Mouse (Mus musculus): ENCODE measurements at regions not wholly inside any gene's neighbourhood (a gene's known extent, or its start where the extent isn't known, plus 50 kb on each side); places are given as distances from the start of the nearest gene placed in this dataset.

- no peak overlapping the region for H3K4me3 ChIP-seq (ENCODE audit: insufficient read depth, poor library complexity, severe bottlenecking)
- H3K79me3 ChIP-seq (ENCODE audit: low read depth): no peaks in the 10 kb centered on the region
- H3ac ChIP-seq (ENCODE audit: control insufficient read depth, insufficient read length, low read depth): no peak overlapping the region
- no peak for TF ChIP-seq MAX (IDR thresholded peaks at IDR 0.05)
- TF ChIP-seq MYOG (IDR thresholded peaks at IDR 0.05; ENCODE audit: control insufficient read depth, extremely low read depth, insufficient read length): no peak
- TF ChIP-seq FOSL1 (IDR thresholded peaks at IDR 0.05; ENCODE audit: insufficient read depth, low read length, poor library complexity, severe bottlenecking): no peak
- TF ChIP-seq CTCF (IDR thresholded peaks at IDR 0.05; ENCODE audit: control insufficient read depth, insufficient read depth, insufficient read length): no peak
- H3K27me3 ChIP-seq (ENCODE audit: control insufficient read depth, insufficient read depth, insufficient read length): no peaks in the 10 kb centered on the region
- H3K79me2 ChIP-seq (ENCODE audit: control insufficient read depth, insufficient read depth): no peaks in the 10 kb centered on the region
- H3K36me3 ChIP-seq (ENCODE audit: control insufficient read depth, insufficient read depth): no peaks in the 10 kb centered on the region
These were observed 263.9 kb upstream of the Nr4a3 start for GRCm38 (mm10) chr4:47781039-47781438.

- no peaks in the 10 kb centered on the region for H3K36me3 ChIP-seq (ENCODE audit: control insufficient read depth, insufficient read depth)
- H3K27me3 ChIP-seq (ENCODE audit: control insufficient read depth, insufficient read depth, insufficient read length): no peaks in the 10 kb centered on the region
- TF ChIP-seq CTCF (IDR thresholded peaks at IDR 0.05; ENCODE audit: control insufficient read depth, insufficient read depth, insufficient read length) (no peak), CEBPB (IDR thresholded peaks at IDR 0.05; ENCODE audit: low read depth) (no peak), MYOG (IDR thresholded peaks at IDR 0.05; ENCODE audit: control insufficient read depth, extremely low read depth, insufficient read length) (no peak), FOSL1 (IDR thresholded peaks at IDR 0.05; ENCODE audit: insufficient read depth, low read length, poor library complexity, severe bottlenecking) (no peak), MYOD1 (IDR thresholded peaks at IDR 0.05; ENCODE audit: control insufficient read depth, insufficient read length, low read depth) (no peak), USF1 (IDR thresholded peaks at IDR 0.05; ENCODE audit: low read depth) (no peak), MAX (IDR thresholded peaks at IDR 0.05) (no peak)
- no peak overlapping the region for H3ac ChIP-seq (ENCODE audit: control insufficient read depth, insufficient read length, low read depth)
- H3K4me3 ChIP-seq (ENCODE audit: insufficient read depth, poor library complexity, severe bottlenecking): no peak overlapping the region
- H3K79me2 ChIP-seq (ENCODE audit: control insufficient read depth, insufficient read depth): no peaks in the 10 kb centered on the region
- no peaks in the 10 kb centered on the region for H3K79me3 ChIP-seq (ENCODE audit: low read depth)
These were observed 248.0 kb upstream of the Nr4a3 start for GRCm38 (mm10) chr4:47796977-47797376.

- H3K79me3 ChIP-seq (ENCODE audit: low read depth): no peaks in the 10 kb centered on the region
- no peaks in the 10 kb centered on the region for H3K79me2 ChIP-seq (ENCODE audit: control insufficient read depth, insufficient read depth)
- no peak for TF ChIP-seq CTCF (IDR thresholded peaks at IDR 0.05; ENCODE audit: control insufficient read depth, insufficient read depth, insufficient read length)
- no peak for TF ChIP-seq CEBPB (IDR thresholded peaks at IDR 0.05; ENCODE audit: low read depth)
- TF ChIP-seq FOSL1 (IDR thresholded peaks at IDR 0.05; ENCODE audit: insufficient read depth, low read length, poor library complexity, severe bottlenecking): no peak
- no peak for TF ChIP-seq USF1 (IDR thresholded peaks at IDR 0.05; ENCODE audit: low read depth)
- TF ChIP-seq MYOD1 (IDR thresholded peaks at IDR 0.05; ENCODE audit: control insufficient read depth, insufficient read length, low read depth): no peak
- TF ChIP-seq MYOG (IDR thresholded peaks at IDR 0.05; ENCODE audit: control insufficient read depth, extremely low read depth, insufficient read length): no peak
- TF ChIP-seq MAX (IDR thresholded peaks at IDR 0.05): no peak
- H3K36me3 ChIP-seq (ENCODE audit: control insufficient read depth, insufficient read depth): no peaks in the 10 kb centered on the region
- no peak overlapping the region for H3K4me3 ChIP-seq (ENCODE audit: insufficient read depth, poor library complexity, severe bottlenecking)
- H3ac ChIP-seq (ENCODE audit: control insufficient read depth, insufficient read length, low read depth): no peak overlapping the region
- H3K27me3 ChIP-seq (ENCODE audit: control insufficient read depth, insufficient read depth, insufficient read length): no peaks in the 10 kb centered on the region
These were observed 245.8 kb upstream of the Nr4a3 start for GRCm38 (mm10) chr4:47799165-47799564.

GRCm38 (mm10) chr4:47803111-47803510, 241.8 kb upstream of the Nr4a3 start:
- no peak overlapping the region for H3K4me3 ChIP-seq (ENCODE audit: insufficient read depth, poor library complexity, severe bottlenecking)
- no peak for TF ChIP-seq CTCF (IDR thresholded peaks at IDR 0.05; ENCODE audit: control insufficient read depth, insufficient read depth, insufficient read length)
- H3K27me3 ChIP-seq (ENCODE audit: control insufficient read depth, insufficient read depth, insufficient read length): no peaks in the 10 kb centered on the region
- H3K79me3 ChIP-seq (ENCODE audit: low read depth): no peaks in the 10 kb centered on the region
- no peaks in the 10 kb centered on the region for H3K79me2 ChIP-seq (ENCODE audit: control insufficient read depth, insufficient read depth)
- no peak overlapping the region for H3ac ChIP-seq (ENCODE audit: control insufficient read depth, insufficient read length, low read depth)
- no peaks in the 10 kb centered on the region for H3K36me3 ChIP-seq (ENCODE audit: control insufficient read depth, insufficient read depth)

- Histone ChIP-seq H3K4me3 (ENCODE audit: insufficient read depth, poor library complexity, severe bottlenecking) (no peak overlapping the region), H3K79me2 (ENCODE audit: control insufficient read depth, insufficient read depth) (no peaks in the 10 kb centered on the region), H3K79me3 (ENCODE audit: low read depth) (no peaks in the 10 kb centered on the region), H3K36me3 (ENCODE audit: control insufficient read depth, insufficient read depth) (no peaks in the 10 kb centered on the region), H3K27me3 (ENCODE audit: control insufficient read depth, insufficient read depth, insufficient read length) (no peaks in the 10 kb centered on the region), H3ac (ENCODE audit: control insufficient read depth, insufficient read length, low read depth) (no peak overlapping the region)
- TF ChIP-seq FOSL1 (IDR thresholded peaks at IDR 0.05; ENCODE audit: insufficient read depth, low read length, poor library complexity, severe bottlenecking) (no peak), MAX (IDR thresholded peaks at IDR 0.05) (no peak), CTCF (IDR thresholded peaks at IDR 0.05; ENCODE audit: control insufficient read depth, insufficient read depth, insufficient read length) (no peak), USF1 (IDR thresholded peaks at IDR 0.05; ENCODE audit: low read depth) (no peak), MYOD1 (IDR thresholded peaks at IDR 0.05; ENCODE audit: control insufficient read depth, insufficient read length, low read depth) (no peak), CEBPB (IDR thresholded peaks at IDR 0.05; ENCODE audit: low read depth) (no peak), MYOG (IDR thresholded peaks at IDR 0.05; ENCODE audit: control insufficient read depth, extremely low read depth, insufficient read length) (no peak)
These were observed 237.1 kb upstream of the Nr4a3 start for GRCm38 (mm10) chr4:47807877-47808276.

- Histone ChIP-seq H3K27me3 (ENCODE audit: control insufficient read depth, insufficient read depth, insufficient read length) (no peaks in the 10 kb centered on the region), H3ac (ENCODE audit: control insufficient read depth, insufficient read length, low read depth) (no peak overlapping the region), H3K36me3 (ENCODE audit: control insufficient read depth, insufficient read depth) (no peaks in the 10 kb centered on the region), H3K79me3 (ENCODE audit: low read depth) (no peaks in the 10 kb centered on the region), H3K4me3 (ENCODE audit: insufficient read depth, poor library complexity, severe bottlenecking) (no peak overlapping the region), H3K79me2 (ENCODE audit: control insufficient read depth, insufficient read depth) (no peaks in the 10 kb centered on the region)
- TF ChIP-seq CTCF (IDR thresholded peaks at IDR 0.05; ENCODE audit: control insufficient read depth, insufficient read depth, insufficient read length): no peak
- TF ChIP-seq MYOD1 (IDR thresholded peaks at IDR 0.05; ENCODE audit: control insufficient read depth, insufficient read length, low read depth): no peak
- no peak for TF ChIP-seq CEBPB (IDR thresholded peaks at IDR 0.05; ENCODE audit: low read depth)
These were observed 230.9 kb upstream of the Nr4a3 start for GRCm38 (mm10) chr4:47814030-47814429.
